Mouse (Mus musculus) cerebellum, postnatal 10 days (tissue): ENCODE measurements around the gene Hist1h3d.
"Not testable (repeated sequence)": the region's sequence is repeated elsewhere in the genome, so short reads cannot be mapped to it uniquely, and the experiment has no call there.

Source experiments
- DNase-seq, 2 experiments: peaks; one replicate each; pipeline ENCODE4 v3.0.0; 2021; ENCODE audit warnings: mixed read lengths in 2 of 2

Gene Hist1h3d

DNA sequence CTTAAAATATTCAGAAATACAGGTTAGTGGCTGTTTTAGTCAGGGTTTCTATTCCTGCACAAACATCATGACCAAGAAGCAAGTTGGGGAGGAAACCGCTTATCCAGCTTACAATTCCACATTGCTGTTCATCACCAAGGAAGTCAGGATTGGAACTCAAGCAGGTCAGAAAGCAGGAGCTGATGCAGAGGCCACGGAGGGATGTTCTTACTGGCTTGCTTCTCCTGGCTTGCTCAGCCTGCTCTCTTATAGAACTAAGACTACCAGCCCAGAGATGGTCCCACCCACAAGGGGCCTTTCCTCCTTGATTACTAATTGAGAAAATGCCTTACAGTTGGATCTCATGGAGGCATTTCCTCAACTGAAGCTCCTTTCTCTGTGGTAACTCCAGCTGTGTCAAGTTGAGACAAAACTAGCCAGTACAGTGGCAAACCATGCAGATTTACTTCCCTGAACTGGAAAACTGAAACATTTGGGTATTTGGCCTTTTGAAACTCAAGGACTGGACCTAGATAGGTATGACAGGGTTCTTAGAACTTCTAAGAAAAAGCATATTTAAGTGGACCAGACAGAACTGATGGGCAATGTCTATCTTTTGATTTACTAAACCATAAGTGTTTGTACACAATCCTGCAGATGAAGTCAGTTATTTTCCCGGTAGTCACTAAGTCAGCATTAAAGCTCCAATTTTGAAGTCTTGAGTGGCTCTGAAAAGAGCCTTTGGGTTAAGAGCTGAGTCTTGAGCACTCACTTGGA, 33.2 kb upstream of the Hist1h3d start:
- DNase-seq, result not testable (repeated sequence)

DNA sequence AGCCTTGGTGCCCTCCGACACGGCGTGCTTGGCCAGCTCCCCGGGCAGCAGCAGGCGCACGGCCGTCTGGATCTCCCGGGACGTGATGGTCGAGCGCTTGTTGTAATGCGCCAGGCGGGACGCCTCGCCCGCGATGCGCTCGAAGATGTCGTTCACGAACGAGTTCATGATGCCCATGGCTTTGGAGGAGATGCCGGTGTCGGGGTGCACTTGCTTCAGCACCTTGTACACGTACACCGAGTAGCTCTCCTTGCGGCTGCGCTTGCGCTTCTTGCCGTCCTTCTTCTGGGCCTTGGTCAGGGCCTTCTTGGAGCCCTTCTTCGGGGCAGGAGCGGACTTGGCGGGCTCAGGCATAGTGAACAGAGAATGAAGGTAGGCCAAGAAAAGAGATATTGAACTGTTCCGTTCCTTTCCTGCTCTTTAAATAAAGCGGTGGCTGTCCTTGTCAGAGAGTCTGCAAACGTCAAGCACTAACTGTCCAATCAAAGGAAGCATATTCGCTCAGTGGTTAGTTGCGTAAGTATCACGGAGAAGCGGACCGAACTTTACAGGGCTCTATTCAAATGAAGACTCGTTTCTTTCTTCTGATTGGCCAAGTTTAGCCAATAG, 32.5 kb upstream of the Hist1h3d start, which contains the start of gene Hist1h2bh:
Gene Hist1h2bh, minus strand, starts transcription at position 394 of the 609 bp plus-strand sequence.
- peak; percentile 65 to 70 for DNase-seq

DNA sequence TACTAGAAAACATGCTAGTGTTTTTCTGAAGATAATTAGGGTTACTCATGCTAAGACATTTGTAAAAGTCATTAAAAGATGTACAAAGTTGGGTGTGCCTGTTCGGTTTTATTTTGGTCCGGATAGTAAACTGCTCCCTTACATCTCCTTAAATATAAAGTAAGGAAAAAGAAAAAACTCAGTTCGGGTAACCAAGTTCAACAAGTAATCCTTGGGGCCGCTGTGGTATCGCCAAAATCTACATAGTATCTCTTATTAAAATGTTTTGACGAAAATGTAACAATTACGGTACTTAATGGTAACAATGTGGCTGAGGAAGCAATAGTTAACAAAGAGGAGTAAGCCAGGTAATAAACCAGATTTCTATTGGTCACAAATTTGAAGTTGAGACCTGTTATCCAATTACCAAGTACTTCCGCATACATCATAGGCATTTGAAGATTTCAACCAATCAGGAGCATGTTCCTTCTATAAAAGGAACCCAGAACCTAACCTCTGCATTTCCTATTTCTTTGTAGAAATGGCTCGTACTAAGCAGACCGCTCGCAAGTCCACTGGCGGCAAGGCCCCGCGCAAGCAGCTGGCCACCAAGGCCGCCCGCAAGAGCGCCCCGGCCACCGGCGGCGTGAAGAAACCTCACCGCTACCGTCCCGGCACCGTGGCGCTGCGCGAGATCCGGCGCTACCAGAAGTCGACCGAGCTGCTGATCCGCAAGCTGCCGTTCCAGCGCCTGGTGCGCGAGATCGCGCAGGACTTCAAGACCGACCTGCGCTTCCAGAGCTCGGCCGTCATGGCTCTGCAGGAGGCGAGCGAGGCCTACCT, 31.4 kb upstream of the Hist1h3d start, which contains the start of gene Hist1h3f:
Gene Hist1h3f, plus strand, starts transcription at position 88 of the 822 bp plus-strand sequence.
- DNase-seq, result peak; percentile 77 to 86

DNA sequence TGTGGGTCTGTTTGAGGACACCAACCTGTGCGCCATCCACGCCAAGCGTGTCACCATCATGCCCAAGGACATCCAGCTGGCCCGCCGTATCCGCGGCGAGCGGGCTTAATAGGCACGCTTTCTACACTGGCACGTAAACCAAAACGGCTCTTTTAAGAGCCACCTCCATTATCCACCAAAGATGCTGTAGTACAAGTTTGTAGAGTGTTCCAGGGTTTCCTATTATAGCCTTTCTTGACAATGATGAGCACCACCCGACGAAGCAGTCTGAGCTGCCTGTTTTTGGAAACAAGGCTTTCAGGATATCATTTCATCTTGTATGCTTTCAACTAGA, 30.8 kb upstream of the Hist1h3d start:
- DNase-seq, result peak in 1 of 2 experiments; percentile 29

DNA sequence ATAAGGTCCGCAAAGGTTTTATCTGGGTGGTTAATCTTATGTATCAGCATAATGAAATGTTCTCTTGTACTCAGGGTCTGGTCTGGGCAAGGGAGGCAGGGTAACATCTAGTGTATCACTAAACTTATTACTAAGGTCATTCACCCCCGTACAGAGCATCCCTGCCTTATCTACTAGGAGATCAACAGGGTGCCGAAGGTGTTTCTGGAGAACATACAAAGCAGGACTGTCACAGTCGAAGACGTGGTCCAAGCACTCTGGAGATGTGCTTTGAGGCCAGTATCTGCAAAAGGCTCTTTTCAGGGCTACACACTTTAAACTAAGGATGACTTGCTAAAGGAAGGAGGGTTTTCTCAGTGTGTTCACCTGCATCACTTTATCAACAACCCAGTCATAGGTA, 28.9 kb upstream of the Hist1h3d start:
- DNase-seq, result no peak

DNA sequence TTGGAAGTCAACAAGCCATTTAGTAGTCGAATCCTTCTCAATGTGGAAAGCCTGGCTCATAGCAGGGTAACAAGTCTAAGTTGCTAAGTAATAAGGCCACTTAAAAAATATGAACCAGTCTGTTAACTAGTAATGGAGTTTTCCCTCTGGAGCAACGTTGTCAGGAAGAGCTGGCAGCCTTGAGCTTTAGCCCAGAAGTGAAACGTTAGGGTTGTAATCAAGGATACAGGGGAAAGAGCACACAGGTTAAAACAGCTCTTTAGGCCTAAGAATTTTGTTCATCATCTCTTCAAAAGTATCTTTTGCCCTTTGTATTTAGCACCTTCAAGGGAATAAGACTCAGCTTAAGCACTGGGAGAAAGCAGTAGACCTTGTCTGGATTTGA, 24.8 kb upstream of the Hist1h3d start:
- no peak for DNase-seq

DNA sequence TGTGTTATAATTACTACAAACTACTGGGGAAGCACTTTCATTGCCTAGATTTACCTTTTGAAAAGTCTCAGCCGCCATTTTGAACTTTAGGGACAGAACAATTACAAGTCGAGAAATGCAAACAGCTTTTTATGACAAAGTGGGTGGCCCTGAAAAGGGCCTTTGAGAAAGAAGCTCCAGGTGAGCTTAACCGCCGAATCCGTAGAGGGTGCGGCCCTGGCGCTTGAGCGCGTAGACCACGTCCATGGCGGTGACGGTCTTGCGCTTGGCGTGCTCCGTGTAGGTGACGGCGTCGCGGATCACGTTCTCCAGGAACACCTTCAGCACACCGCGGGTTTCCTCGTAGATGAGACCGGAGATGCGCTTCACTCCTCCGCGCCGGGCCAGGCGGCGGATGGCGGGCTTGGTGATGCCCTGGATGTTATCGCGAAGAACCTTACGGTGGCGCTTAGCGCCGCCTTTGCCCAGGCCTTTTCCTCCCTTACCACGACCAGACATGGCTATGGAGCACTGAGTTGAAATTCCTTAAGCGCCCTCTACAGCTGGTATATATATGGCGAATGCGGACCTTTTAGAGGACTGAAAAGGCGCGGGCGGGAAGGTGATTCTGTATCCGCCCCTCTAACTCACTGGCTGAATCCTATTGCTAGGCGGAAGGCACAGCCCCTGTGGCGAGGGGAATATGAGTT, 24.3 kb upstream of the Hist1h3d start, which contains the start of gene Hist1h4f:
Gene Hist1h4f, minus strand, starts transcription at position 503 of the 689 bp plus-strand sequence.
- DNase-seq, result peak; percentile 93 to 94

DNA sequence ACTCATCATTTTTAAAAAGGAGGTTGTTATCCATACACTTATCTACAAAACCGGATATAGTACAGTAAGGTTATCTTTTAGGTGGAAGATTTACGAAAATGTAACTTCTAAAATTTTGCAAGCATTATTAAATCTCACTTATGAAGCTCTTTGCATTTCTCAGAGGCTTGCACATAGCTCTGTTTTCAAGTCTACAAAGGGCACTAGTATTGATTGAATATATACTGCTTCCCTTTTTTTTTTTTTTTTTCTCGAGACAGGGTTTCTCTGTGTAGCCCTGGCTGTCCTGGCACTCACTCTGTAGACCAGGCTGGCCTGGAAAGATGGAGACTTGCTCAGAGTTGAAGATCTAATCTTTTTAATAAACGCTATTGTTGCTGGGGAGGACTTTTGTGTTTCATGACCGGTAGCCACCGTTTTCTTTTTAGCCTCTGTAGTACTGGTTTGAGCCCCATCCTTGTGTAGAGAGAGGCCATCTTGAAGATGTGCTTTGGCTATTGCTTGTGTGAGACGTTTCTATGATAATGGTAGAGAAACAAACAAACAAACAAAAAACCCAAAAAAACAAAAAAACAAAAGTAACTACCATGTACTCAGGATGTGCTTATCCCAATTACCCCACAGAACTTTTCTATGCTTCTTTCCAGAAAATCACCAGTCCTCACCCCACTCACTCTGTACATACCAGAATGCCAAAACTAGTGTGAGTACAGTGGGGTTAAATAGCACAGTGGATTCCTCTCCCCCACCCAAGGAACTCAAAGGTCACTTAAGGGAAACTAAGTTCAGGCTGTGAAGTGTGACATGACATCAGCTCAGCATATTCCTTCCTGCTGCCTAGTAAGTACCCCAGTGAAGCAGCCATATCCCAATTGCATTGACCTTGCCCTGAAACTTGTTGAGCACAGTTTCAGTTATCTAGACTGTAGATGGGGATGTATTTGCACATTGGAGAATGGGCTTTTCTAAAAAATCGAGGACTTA, 23.3 kb upstream of the Hist1h3d start:
- DNase-seq, result no peak

DNA sequence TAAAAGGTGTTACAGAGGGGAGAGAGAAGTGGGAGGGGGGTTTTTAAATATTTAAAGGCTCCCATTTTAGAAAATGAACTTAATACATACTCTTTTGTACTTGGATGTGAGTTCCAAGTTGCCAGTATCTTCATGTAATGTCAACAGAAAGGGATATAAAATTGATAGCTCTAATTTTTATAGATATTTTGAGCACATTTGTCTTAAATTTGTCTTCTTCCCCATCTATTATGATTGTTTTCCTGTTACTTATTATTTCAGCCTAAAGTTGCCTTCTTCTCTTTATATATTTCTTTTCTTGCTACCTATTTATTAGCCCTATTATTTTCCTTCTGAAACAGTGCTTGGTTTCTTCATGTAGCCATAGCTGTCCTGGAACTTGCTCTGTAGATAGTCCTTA, 22.6 kb upstream of the Hist1h3d start, which contains the start of gene Hist1h1d:
Gene Hist1h1d, plus strand, starts transcription at position 301 of the 400 bp plus-strand sequence.
- no peak for DNase-seq

DNA sequence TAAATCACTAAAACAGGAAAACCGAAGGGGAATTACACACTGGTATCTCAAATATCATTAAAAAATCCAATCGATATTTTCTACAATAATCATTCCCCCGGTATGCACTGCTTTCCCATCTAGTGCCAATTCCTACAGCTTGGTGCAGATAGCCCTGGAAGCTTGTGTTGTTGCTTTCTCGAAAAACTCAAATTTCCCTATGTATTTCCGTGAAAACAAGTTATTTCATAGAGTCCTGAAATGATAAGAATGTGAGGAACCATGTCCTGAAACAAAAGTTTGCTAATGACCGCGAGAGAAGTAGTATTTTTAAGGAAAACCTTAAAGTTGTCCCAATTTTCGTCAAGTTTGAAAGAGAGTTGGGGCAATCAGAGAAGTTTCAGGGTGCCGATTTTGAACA, 21.2 kb upstream of the Hist1h3d start:
- peak in 1 of 2 experiments; percentile 14 for DNase-seq

DNA sequence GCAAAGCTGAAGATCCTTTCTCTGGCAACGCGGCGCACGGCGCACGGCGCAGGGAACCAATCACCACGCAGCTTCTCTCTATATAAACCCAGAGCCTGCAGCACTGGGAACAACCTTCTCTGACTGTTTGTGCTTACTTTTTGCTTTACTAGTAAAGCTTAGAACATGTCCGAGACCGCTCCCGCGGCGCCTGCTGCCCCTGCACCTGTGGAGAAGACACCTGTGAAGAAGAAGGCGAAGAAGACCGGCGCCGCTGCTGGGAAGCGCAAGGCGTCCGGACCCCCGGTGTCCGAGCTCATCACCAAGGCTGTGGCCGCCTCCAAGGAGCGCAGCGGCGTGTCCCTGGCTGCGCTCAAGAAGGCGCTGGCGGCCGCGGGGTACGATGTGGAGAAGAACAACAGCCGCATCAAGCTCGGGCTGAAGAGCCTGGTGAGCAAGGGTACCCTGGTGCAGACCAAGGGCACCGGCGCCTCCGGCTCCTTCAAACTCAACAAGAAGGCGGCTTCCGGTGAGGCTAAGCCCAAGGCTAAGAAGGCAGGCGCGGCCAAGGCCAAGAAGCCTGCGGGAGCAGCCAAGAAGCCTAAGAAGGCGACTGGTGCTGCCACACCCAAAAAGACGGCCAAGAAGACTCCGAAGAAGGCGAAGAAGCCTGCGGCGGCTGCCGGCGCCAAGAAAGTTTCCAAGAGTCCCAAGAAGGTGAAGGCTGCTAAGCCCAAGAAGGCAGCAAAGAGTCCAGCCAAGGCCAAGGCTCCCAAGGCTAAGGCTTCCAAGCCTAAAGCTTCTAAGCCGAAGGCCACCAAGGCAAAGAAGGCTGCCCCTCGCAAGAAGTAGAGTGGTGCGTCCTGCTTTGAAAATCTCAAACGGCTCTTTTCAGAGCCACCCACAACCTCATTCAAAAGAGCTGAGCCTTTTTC, 20.4 kb upstream of the Hist1h3d start:
- DNase-seq, result peak; percentile 75 to 78

DNA sequence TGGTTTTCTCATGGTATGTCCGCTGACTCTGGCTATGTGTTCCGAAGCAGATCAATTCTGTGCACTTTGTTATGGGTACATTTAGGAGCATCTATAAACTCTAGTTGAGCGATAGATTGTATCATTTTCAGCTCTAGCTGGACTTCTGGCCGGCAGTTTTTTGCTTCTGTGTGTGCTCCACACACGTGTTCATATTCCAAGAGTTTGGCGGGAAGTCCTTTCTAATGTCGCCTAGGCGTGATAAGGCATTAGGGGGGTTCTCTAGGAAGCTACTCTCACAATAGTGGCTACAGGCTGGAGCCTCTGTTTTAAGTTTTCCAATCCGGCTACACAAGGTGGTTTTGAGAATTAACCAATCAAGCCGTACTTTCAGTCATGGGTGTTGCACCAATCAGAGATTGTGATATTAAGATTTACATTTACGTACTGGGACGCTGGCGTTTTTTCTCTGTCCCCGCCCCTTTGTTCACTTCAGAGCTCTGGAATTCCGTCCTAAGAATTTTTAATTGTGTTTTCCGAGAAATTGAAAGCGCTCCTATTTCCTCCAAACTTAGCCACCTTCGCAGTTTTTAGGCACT, 19.6 kb upstream of the Hist1h3d start:
- DNase-seq, result peak; percentile 78 to 83

DNA sequence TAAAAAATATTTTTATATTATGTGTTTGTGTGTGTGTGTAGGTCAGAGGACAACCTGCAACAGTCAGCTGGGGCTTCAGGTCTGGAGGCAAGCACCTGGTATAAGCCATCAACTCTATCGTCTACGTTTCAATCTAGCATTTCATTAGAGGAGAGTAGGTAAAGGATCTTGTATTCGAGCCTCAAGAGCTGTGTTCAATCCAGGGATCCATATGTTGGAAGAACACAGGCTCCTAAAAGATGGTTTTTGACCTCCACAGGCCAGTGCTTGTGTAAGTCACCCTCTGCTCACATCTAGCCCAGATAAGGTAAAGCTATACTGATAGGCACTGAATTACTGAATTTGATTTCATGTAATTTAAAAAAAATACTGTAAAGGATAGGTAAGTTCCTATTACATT, 18.7 kb upstream of the Hist1h3d start:
- no peak for DNase-seq

DNA sequence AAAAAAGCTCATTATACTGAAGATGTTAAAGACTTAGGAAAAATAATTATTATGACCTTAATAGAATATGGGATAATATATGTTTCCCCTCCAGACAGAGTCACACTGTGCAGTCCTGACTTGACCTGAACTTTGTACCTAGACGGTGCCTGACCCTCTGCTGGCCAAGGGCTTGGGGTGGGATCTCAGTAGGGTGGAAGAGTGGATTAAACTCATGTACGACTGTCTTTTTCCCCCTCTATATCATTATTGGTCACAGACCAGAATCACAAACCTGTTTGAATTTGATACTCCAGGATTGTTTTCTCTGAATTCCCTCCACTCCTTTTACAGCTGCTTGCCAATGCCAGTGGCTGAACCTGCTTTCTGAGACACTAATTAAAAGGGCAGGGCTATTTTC, 14.9 kb upstream of the Hist1h3d start:
- DNase-seq, result not testable (repeated sequence)

DNA sequence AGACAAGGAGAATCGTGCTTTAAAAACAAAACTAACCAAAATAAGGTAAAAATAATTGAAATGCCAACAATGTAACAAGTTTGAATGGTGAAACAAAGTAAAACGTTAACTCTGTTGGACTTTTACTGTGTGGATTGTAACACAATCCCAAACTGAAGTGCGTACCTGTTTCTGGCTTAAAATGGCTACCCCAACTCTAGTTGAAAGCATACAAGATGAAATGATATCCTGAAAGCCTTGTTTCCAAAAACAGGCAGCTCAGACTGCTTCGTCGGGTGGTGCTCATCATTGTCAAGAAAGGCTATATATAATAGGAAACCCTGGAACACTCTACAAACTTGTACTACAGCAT, 14.1 kb upstream of the Hist1h3d start:
- not testable (repeated sequence) for DNase-seq

DNA sequence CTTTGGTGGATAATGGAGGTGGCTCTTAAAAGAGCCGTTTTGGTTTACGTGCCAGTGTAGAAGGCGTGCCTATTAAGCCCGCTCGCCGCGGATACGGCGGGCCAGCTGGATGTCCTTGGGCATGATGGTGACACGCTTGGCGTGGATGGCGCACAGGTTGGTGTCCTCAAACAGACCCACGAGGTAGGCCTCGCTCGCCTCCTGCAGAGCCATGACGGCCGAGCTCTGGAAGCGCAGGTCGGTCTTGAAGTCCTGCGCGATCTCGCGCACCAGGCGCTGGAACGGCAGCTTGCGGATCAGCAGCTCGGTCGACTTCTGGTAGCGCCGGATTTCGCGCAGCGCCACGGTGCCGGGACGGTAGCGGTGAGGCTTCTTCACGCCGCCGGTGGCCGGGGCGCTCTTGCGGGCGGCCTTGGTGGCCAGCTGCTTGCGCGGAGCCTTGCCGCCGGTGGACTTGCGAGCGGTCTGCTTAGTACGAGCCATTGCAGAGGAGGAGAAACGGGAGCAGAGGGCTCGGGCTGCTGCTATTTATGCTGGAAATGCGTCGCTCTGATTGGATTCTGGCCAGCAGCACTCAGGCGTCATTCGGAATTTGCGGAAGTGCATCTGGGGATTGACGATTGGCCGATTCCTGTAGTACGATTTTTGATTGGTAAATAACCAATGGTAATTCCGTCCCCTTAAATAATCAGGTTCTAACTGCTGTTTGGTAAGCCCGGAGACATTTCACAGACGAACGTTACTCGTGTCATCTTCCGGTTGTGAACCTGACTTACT, 13.5 kb upstream of the Hist1h3d start, which contains the start of gene Hist1h3e:
Gene Hist1h3e, minus strand, starts transcription at position 487 of the 777 bp plus-strand sequence.
- DNase-seq, result peak; percentile 96 to 97

DNA sequence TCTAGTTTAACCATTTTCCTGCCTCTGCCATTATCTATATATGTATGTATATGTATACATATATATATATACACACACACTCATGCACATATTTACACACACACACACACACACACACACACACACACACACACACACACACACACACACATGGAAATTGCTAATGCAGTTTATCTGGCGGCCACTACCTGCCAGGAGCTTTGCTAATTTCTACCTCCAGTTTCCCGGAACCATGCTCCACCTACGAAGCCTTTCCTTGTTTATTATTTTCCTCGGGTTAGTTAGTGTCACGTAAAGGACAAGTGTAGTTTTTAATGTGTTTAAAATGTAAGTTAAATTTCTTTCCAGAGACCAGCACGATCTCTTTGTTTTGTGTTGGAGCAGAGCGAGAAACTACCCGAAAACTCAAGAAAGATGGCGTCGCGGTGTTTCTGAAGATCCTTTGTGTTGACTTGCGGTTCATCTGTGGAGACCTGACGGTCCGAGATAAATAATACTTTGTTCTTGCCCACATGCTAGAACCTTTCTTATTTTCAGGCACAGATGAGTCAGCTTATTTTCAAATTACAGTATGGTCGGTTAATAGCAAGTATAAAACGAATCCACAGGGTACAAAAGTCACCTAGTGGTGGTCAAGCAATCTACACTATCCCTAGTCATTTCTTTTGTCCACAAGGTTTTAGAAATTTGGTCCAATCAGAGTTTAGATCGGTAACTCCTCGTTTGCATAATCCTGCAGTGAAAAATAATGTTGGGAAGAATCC, 12.7 kb upstream of the Hist1h3d start:
- peak; percentile 43 to 69 for DNase-seq

DNA sequence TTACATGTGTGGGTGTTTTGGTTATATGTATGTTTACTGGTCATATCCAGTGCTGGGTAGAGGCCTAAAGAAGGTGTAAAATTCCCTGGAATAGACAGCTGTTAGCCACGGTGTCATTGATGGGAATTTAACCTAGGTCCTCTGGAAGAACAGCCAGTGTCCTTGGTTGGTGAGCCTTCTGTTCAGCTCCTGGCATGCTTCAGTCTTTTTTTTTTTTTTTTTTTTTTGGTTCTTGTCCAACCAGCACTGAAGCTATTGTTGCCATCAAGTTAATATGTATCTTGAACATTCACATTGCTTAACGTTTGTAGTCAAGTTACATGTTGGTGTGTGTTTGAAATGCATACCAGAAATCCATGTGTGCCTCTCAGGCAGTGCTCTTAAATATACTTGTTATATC, 11.1 kb upstream of the Hist1h3d start:
- DNase-seq, result no peak
